Comparison of ENCODE assay signal across 7 mouse cellular contexts in the genomic region with DNA sequence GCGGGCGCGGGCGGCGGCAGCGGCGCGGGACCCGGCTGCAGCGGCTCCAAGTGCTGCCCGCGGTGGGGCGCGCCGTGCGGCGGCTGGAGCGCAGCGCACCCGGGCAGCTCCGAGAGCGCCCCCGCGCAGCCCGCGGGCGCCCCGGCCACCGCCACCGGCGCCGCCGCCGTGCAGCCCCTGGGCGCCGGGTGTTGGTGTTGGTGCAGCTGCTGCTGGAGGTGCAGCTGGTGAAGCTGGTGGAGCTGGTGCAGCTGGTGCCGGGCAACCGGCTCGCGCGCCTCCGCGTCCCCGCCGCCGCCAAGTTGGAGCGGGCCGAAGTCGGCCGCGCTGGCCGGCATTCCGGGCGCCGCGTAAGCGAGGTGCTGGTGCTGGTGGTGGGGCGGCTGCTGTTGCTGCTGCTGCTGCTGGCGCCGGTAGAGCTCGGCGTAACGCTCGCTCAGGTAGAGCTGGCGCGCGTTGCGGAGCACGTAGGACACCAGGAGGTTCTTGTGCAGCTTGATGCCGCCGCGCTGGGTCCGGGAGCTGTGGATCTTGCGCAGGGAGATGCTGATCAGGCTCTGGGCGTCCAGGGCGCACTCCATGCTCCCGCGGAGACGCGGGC. TPM values are rescaled to one million over a fixed set of nuclear protein-coding genes. Genes with fewer than 3 reads are reported as not detected.
A peak's percentile ranks its signal among the peaks of the same experiment; 100 is the strongest.
DNase-seq lines count a peak whose midpoint lies in the region; ATAC-seq and TF ChIP-seq lines count a peak whose summit lies in the region.

No protein-coding gene starts in this region.

- intact Hi-C loops in gastrocnemius, postnatal 14 days (cut with DNase I; ENCODE audit: low total_unique reads): loop anchor here (10.0 kb wide), 1 partner anchor 121 kb away; a partner anchor contains a TSS

- no peak for TF ChIP-seq POLR2A in bone marrow, adult 2 months (IDR thresholded peaks at IDR 0.05; ENCODE audit: borderline replicate concordance, control insufficient read depth, low read depth, low read length)

- H3K27ac ChIP-seq in bone marrow, adult 2 months (ENCODE audit: control insufficient read depth, insufficient read depth, low read depth, low read length, poor library complexity): peak overlapping the region; percentile 24; the same call in 1 of the 2 replicates
- peak overlapping the region; percentile 98 for H3K27ac ChIP-seq in limb, embryonic 13.5 days
- H3K27ac ChIP-seq in midbrain, embryonic 14.5 days (replicated peaks; ENCODE audit: low read depth, low read length): peak overlapping the region; percentile 87

- 1% methylated on average over 68 of the region's 80 CpGs for WGBS in bone marrow, adult 2 months
- WGBS in limb, embryonic 13.5 days: under 1% methylated on average over 60 of the region's 80 CpGs
- under 1% methylated on average over 80 of the region's 80 CpGs for WGBS in midbrain, embryonic 14.5 days

- H3K4me3 ChIP-seq in bone marrow, adult 2 months (replicated peaks; ENCODE audit: control insufficient read depth, low read depth, low read length): peak overlapping the region; percentile 62
- peak overlapping the region; percentile 97 for H3K4me3 ChIP-seq in limb, embryonic 13.5 days
- H3K4me3 ChIP-seq in midbrain, embryonic 14.5 days (replicated peaks; ENCODE audit: low read depth, low read length): peak overlapping the region; percentile 70

- no peaks in the 10 kb centered on the region for H3K36me3 ChIP-seq in limb, embryonic 13.5 days
- no peaks in the 10 kb centered on the region for H3K36me3 ChIP-seq in midbrain, embryonic 14.5 days (ENCODE audit: control insufficient read depth, insufficient read depth, low read length)

- TF ChIP-seq CTCF in bone marrow, adult 2 months (IDR thresholded peaks at IDR 0.05; ENCODE audit: control insufficient read depth, insufficient read depth, low read length): no peak

- peak overlapping the region; percentile 100 for H3K9ac ChIP-seq in limb, embryonic 13.5 days
- peak overlapping the region; percentile 90 for H3K9ac ChIP-seq in midbrain, embryonic 14.5 days (replicated peaks; ENCODE audit: low read length)

- no peaks in the 10 kb centered on the region for H3K27me3 ChIP-seq in limb, embryonic 13.5 days
- H3K27me3 ChIP-seq in midbrain, embryonic 14.5 days (ENCODE audit: control insufficient read depth, insufficient read depth, low read length): no peaks in the 10 kb centered on the region

- H3K4me2 ChIP-seq in limb, embryonic 13.5 days (replicated peaks): peak overlapping the region; percentile 97
- peak overlapping the region; percentile 98 for H3K4me2 ChIP-seq in midbrain, embryonic 14.5 days (ENCODE audit: low read length)

- H3K9me3 ChIP-seq in limb, embryonic 13.5 days: no peaks in the 10 kb centered on the region
- no peaks in the 10 kb centered on the region for H3K9me3 ChIP-seq in midbrain, embryonic 14.5 days (ENCODE audit: control insufficient read depth, low read length)

- ATAC-seq in limb, embryonic 13.5 days (ENCODE audit: low FRiP score, low read depth): peak; percentile 21
- ATAC-seq in midbrain, embryonic 14.5 days (ENCODE audit: low FRiP score, low TSS enrichment): peak; percentile 39

- H3K4me1 ChIP-seq in bone marrow, adult 2 months (ENCODE audit: control insufficient read depth, insufficient read depth, low read length): no peaks in the 10 kb centered on the region
- peaks cover 28% of the 10 kb centered on the region for H3K4me1 ChIP-seq in limb, embryonic 13.5 days
- peaks cover 30% of the 10 kb centered on the region for H3K4me1 ChIP-seq in midbrain, embryonic 14.5 days (ENCODE audit: control insufficient read depth, insufficient read depth, low read length)

- peak; percentile 68 for DNase-seq in right cerebral cortex, adult 18-20 months
- DNase-seq in right cerebral cortex, adult 2 months (ENCODE audit: low spot score in 2 of 2): no peak
- DNase-seq in gastrocnemius, postnatal 14 days: peak; percentile 65
- peak; percentile 75 for DNase-seq in midbrain, embryonic 14.5 days
- peak; percentile 58 for DNase-seq in yolk sac, embryonic 10.5 days (ENCODE audit: low spot score)

RNA-seq across cellular contexts. Expression of a gene that starts 0.5 kb away (rescaled TPM):
- 0.84 and 1.1 TPM in 2 replicates for polyA plus RNA-seq in bone marrow, adult 2 months (2011; ENCODE audit: insufficient read depth, insufficient read length, low replicate concordance, missing spikeins)
- total RNA-seq in gastrocnemius, postnatal 14 days (2021): 1 to 10 TPM; 3.5 to 4.2 TPM
- polyA plus RNA-seq in limb, embryonic 13.5 days (2015; fragmentation: Nextera tagmentation; extraction: Ambion mirVana): 2.9 and 3.0 TPM in 2 replicates
- 3.7 and 4.3 TPM in 2 replicates for polyA plus RNA-seq in midbrain, embryonic 14.5 days (2014; fragmentation: Nextera tagmentation; extraction: Ambion mirVana)

RNA-seq across cellular contexts. Expression of a gene that starts 57.7 kb away (rescaled TPM):
- 199 and 273 TPM in 2 replicates for polyA plus RNA-seq in bone marrow, adult 2 months (2011; ENCODE audit: insufficient read depth, insufficient read length, low replicate concordance, missing spikeins)
- 10 to 100 TPM; 71.1 to 80.7 TPM for total RNA-seq in gastrocnemius, postnatal 14 days (2021)
- polyA plus RNA-seq in limb, embryonic 13.5 days (2015; fragmentation: Nextera tagmentation; extraction: Ambion mirVana): 144 and 150 TPM in 2 replicates
- 86.7 and 115 TPM in 2 replicates for polyA plus RNA-seq in midbrain, embryonic 14.5 days (2014; fragmentation: Nextera tagmentation; extraction: Ambion mirVana)

RNA-seq across cellular contexts. Expression of a gene that starts 57.9 kb away (rescaled TPM):
- polyA plus RNA-seq in bone marrow, adult 2 months (2011; ENCODE audit: insufficient read depth, insufficient read length, low replicate concordance, missing spikeins): 28.6 and 37.9 TPM in 2 replicates
- 100 to 1,000 TPM; 251 to 325 TPM for total RNA-seq in gastrocnemius, postnatal 14 days (2021)
- polyA plus RNA-seq in limb, embryonic 13.5 days (2015; fragmentation: Nextera tagmentation; extraction: Ambion mirVana): 28.0 and 31.1 TPM in 2 replicates
- polyA plus RNA-seq in midbrain, embryonic 14.5 days (2014; fragmentation: Nextera tagmentation; extraction: Ambion mirVana): 22.2 and 24.0 TPM in 2 replicates

Comparison
In these comparisons a context has a peak if more than half of its experiments do, and no peak if none do; other contexts are left out.
1. DNase-seq: peak in right cerebral cortex, adult 18-20 months (single experiment), gastrocnemius, postnatal 14 days (single experiment), midbrain, embryonic 14.5 days (single experiment) and yolk sac, embryonic 10.5 days (single experiment); none in right cerebral cortex, adult 2 months (0 of 2).
2. H3K27ac ChIP-seq: peak in every context shown above with its lines; median percentile 98 in limb, embryonic 13.5 days; 87 in midbrain, embryonic 14.5 days; 24 in bone marrow, adult 2 months.
3. Peak in every context shown above with its lines, with median percentiles within 50 percentile points of each other: H3K4me3 ChIP-seq.